Mouse (Mus musculus) ES-CJ7 (cell line): Measurements from ENCODE around the gene Klhdc1.

Source experiments
- DNase-seq: peaks from one replicate; pipeline ENCODE4 v3.0.0; 2011; ENCODE audit warnings: low read depth, low spot score

Klhdc1 gene

GRCm38 (mm10) chr12:69296511-69297410 lies 55.8 kb downstream of the Klhdc1 start, which contains the start of gene Klhdc2:
TSS of gene Klhdc2 (plus strand) at chr12:69296681.
- peak; percentile 85 for DNase-seq

GRCm38 (mm10) chr12:69297411-69298150 lies 56.6 kb downstream of the Klhdc1 start:
- no peak for DNase-seq

GRCm38 (mm10) chr12:69298281-69298680 lies 57.3 kb downstream of the Klhdc1 start:
- DNase-seq: no peak

- no peak for DNase-seq
These were observed 58.3 kb downstream of the Klhdc1 start for GRCm38 (mm10) chr12:69299231-69299630.

GRCm38 (mm10) chr12:69299831-69300230 lies 58.9 kb downstream of the Klhdc1 start:
- DNase-seq: no peak

GRCm38 (mm10) chr12:69300391-69300790 lies 59.4 kb downstream of the Klhdc1 start:
- no peak for DNase-seq

GRCm38 (mm10) chr12:69302171-69302570 lies 61.2 kb downstream of the Klhdc1 start:
- no peak for DNase-seq

- no peak for DNase-seq
These were observed 63.1 kb downstream of the Klhdc1 start for GRCm38 (mm10) chr12:69304051-69304450.

GRCm38 (mm10) chr12:69306333-69306732 lies 65.4 kb downstream of the Klhdc1 start:
- DNase-seq: no peak

GRCm38 (mm10) chr12:69309659-69310058 lies 68.7 kb downstream of the Klhdc1 start:
- no peak for DNase-seq

GRCm38 (mm10) chr12:69318431-69318830 lies 77.5 kb downstream of the Klhdc1 start:
- no peak for DNase-seq

- DNase-seq: no peak
These were observed 90.2 kb downstream of the Klhdc1 start for GRCm38 (mm10) chr12:69331187-69331586.

GRCm38 (mm10) chr12:69332147-69332546 lies 91.2 kb downstream of the Klhdc1 start:
- no peak for DNase-seq

- peak; percentile 41 for DNase-seq
These were observed 92.6 kb downstream of the Klhdc1 start for GRCm38 (mm10) chr12:69333547-69333946.
